ENCODE assay signal across 8 mouse cellular contexts in genomic region chr19:44297068-44297760, GRCm38 (mm10). TPM values are rescaled to one million over a fixed set of nuclear protein-coding genes. Genes with fewer than 3 reads are reported as not detected.
DNase-seq lines count a peak whose midpoint lies in the region; ATAC-seq lines count a peak whose summit lies in the region.

No protein-coding gene starts in this region.

- peak overlapping the region; percentile 95 for H3K4me3 ChIP-seq in embryonic facial prominence, embryonic 10.5 days
- peak overlapping the region; percentile 97 for H3K4me3 ChIP-seq in intestine, embryonic 14.5 days (ENCODE audit: low read depth, low read length)
- peak overlapping the region; percentile 71 for H3K4me3 ChIP-seq in neural tube, embryonic 12.5 days

- H3K27me3 ChIP-seq in embryonic facial prominence, embryonic 10.5 days (replicated peaks; ENCODE audit: low read depth, poor library complexity, severe bottlenecking): no peaks in the 10 kb centered on the region
- no peaks in the 10 kb centered on the region for H3K27me3 ChIP-seq in intestine, embryonic 14.5 days (replicated peaks; ENCODE audit: control insufficient read depth, insufficient read depth, low read length)
- no peaks in the 10 kb centered on the region for H3K27me3 ChIP-seq in neural tube, embryonic 12.5 days (replicated peaks)

- H3K9me3 ChIP-seq in embryonic facial prominence, embryonic 10.5 days: no peaks in the 10 kb centered on the region
- H3K9me3 ChIP-seq in intestine, embryonic 14.5 days (ENCODE audit: control insufficient read depth, low read length): no peaks in the 10 kb centered on the region
- no peaks in the 10 kb centered on the region for H3K9me3 ChIP-seq in neural tube, embryonic 12.5 days

- peaks cover 73% of the 10 kb centered on the region for H3K36me3 ChIP-seq in embryonic facial prominence, embryonic 10.5 days (replicated peaks)
- H3K36me3 ChIP-seq in intestine, embryonic 14.5 days (ENCODE audit: control insufficient read depth, insufficient read depth, low read length): peaks cover 68% of the 10 kb centered on the region
- peaks cover 69% of the 10 kb centered on the region for H3K36me3 ChIP-seq in neural tube, embryonic 12.5 days

- no peak for ATAC-seq in intestine, embryonic 14.5 days (replicated peaks; ENCODE audit: low FRiP score, low TSS enrichment, low read depth)
- no peak for ATAC-seq in neural tube, embryonic 12.5 days (ENCODE audit: low FRiP score, low read depth)

- DNase-seq in layer of hippocampus, adult 9-11 months: peak; percentile 41
- no peak for DNase-seq in layer of hippocampus, postnatal 10 days (ENCODE audit: low spot score in 2 of 2)
- no peak for DNase-seq in embryonic facial prominence, embryonic 10.5 days (ENCODE audit: low spot score)
- no peak for DNase-seq in intestine, embryonic 14.5 days (ENCODE audit: low spot score)
- no peak for DNase-seq in thymus, postnatal 36 days
- DNase-seq in layer of hippocampus, adult 9-10 months (ENCODE audit: low spot score): no peak
- no peak for DNase-seq in frontal cortex, postnatal 10 days (ENCODE audit: low spot score in 2 of 2)

- peaks cover 77% of the 10 kb centered on the region for H3K4me1 ChIP-seq in embryonic facial prominence, embryonic 10.5 days
- H3K4me1 ChIP-seq in intestine, embryonic 14.5 days (replicated peaks; ENCODE audit: control insufficient read depth, insufficient read depth, low read length): peaks cover 53% of the 10 kb centered on the region
- peaks cover 73% of the 10 kb centered on the region for H3K4me1 ChIP-seq in neural tube, embryonic 12.5 days

- H3K9ac ChIP-seq in intestine, embryonic 14.5 days (ENCODE audit: low read length): peak overlapping the region; percentile 90
- peak overlapping the region; percentile 87 for H3K9ac ChIP-seq in neural tube, embryonic 12.5 days

- 79% methylated on average over 8 of the region's 8 CpGs for WGBS in embryonic facial prominence, embryonic 10.5 days
- WGBS in intestine, embryonic 14.5 days: 53% methylated on average over 8 of the region's 8 CpGs
- WGBS in neural tube, embryonic 12.5 days: 65% methylated on average over 8 of the region's 8 CpGs

- H3K4me2 ChIP-seq in intestine, embryonic 14.5 days (ENCODE audit: low read length): peak overlapping the region; percentile 97
- peak overlapping the region; percentile 97 for H3K4me2 ChIP-seq in neural tube, embryonic 12.5 days (replicated peaks)

- peak overlapping the region; percentile 51; the same call in 1 of the 2 replicates for H3K27ac ChIP-seq in embryonic facial prominence, embryonic 10.5 days (replicated peaks)
- no peak overlapping the region for H3K27ac ChIP-seq in intestine, embryonic 14.5 days (ENCODE audit: low read depth)
- H3K27ac ChIP-seq in neural tube, embryonic 12.5 days: no peak overlapping the region

RNA-seq across cellular contexts. Expression of gene Scd2, which starts 3.7 kb away (rescaled TPM):
- total RNA-seq in layer of hippocampus, postnatal 10 days (2021): 100 to 1,000 TPM; 715 to 736 TPM
- 324 and 353 TPM in 2 replicates for polyA plus RNA-seq in embryonic facial prominence, embryonic 10.5 days (2016; fragmentation: Nextera tagmentation; extraction: Ambion mirVana)
- 341 and 386 TPM in 2 replicates for polyA plus RNA-seq in intestine, embryonic 14.5 days (2014; fragmentation: Nextera tagmentation; extraction: Ambion mirVana)
- 353 and 371 TPM in 2 replicates for polyA plus RNA-seq in neural tube, embryonic 12.5 days (2016; fragmentation: Nextera tagmentation; extraction: Ambion mirVana)

RNA-seq across cellular contexts. Expression of gene Scd4, which starts 35.7 kb away (rescaled TPM):
- total RNA-seq in layer of hippocampus, postnatal 10 days (2021): 1 to 10 TPM; 1.5 to 2.8 TPM
- polyA plus RNA-seq in embryonic facial prominence, embryonic 10.5 days (2016; fragmentation: Nextera tagmentation; extraction: Ambion mirVana): 0.05 and 0.10 TPM in 2 replicates
- polyA plus RNA-seq in intestine, embryonic 14.5 days (2014; fragmentation: Nextera tagmentation; extraction: Ambion mirVana): 0.08 and 0.20 TPM in 2 replicates
- 0.05 and 0.08 TPM in 2 replicates for polyA plus RNA-seq in neural tube, embryonic 12.5 days (2016; fragmentation: Nextera tagmentation; extraction: Ambion mirVana)
